Mouse (Mus musculus) heart, postnatal 0 days (tissue): ENCODE data around the gene Fam168a. TPM values are rescaled to one million over a fixed set of nuclear protein-coding genes. Genes with fewer than 3 reads are reported as not detected.

Source experiments
- ATAC-seq: fragments of 200-750 bp; cut with Nextera tagmentation; 2 replicates; pipeline ENCODE4 v1.8.0; 2017; ENCODE audit warnings: low read depth, moderate number of reproducible peaks, moderate library complexity; ENCODE audit not compliant: insufficient read depth
- DNase-seq: peaks from one replicate; pipeline ENCODE4 v3.0.0-alpha.2; 2016; ENCODE audit warnings: low spot score
- H3K27ac ChIP-seq: fragments of 300-500 bp; sonication (generic); 2 replicates; pipeline ENCODE4 v1.5.1; 2014; ENCODE audit warnings: low read depth, mild to moderate bottlenecking
- H3K27me3 ChIP-seq: fragments of 300-500 bp; sonication (generic); 2 replicates; pipeline ENCODE4 v1.6.1; 2014; ENCODE audit warnings: low read length, mixed read lengths; ENCODE audit not compliant: control insufficient read depth, insufficient read depth
- H3K36me3 ChIP-seq: fragments of 300-500 bp; sonication (generic); replicated peaks from 2 replicates; pipeline ENCODE4 v1.6.1; 2014; ENCODE audit warnings: low read length, mixed read lengths; ENCODE audit not compliant: control insufficient read depth, insufficient read depth
- H3K4me1 ChIP-seq: fragments of 300-500 bp; sonication (generic); 2 replicates; pipeline ENCODE4 v1.6.1; 2014; ENCODE audit warnings: antibody characterized with exemption; ENCODE audit not compliant: control insufficient read depth, insufficient read depth
- H3K4me2 ChIP-seq: fragments of 300-500 bp; sonication (generic); 2 replicates; pipeline ENCODE4 v1.6.1; 2014; ENCODE audit warnings: low read depth, mild to moderate bottlenecking, low read length, moderate library complexity
- H3K4me3 ChIP-seq: fragments of 300-500 bp; sonication (generic); 2 replicates; pipeline ENCODE4 v1.5.1; 2014; ENCODE audit warnings: low read depth, low read length
- H3K9ac ChIP-seq: fragments of 300-500 bp; sonication (generic); replicated peaks from 2 replicates; pipeline ENCODE4 v1.6.1; 2014; ENCODE audit warnings: low read depth, low read length, mixed read lengths
- H3K9me3 ChIP-seq: fragments of 300-500 bp; sonication (generic); replicated peaks from 2 replicates; pipeline ENCODE4 v1.6.1; 2016; ENCODE audit warnings: low read length; ENCODE audit not compliant: control insufficient read depth
- CTCF ChIP-seq: IDR thresholded peaks from 2 replicates; pipeline ENCODE4 v1.5.1; 2016; ENCODE audit warnings: antibody characterized with exemption, control low read depth, low read depth
- EP300 ChIP-seq: IDR thresholded peaks from 2 replicates; pipeline ENCODE4 v1.6.1; 2016; ENCODE audit warnings: antibody characterized with exemption, low read depth
- WGBS: fragments of 180-500 bp; shearing (Covaris S2); extraction: QIAGEN DNeasy Blood & Tissue Kit; methylation state at CpG from one replicate; pipeline ENCODE4 v1.1.7; 2014; 5-methylcytosine and 5-hydroxymethylcytosine counted together
- polyA plus RNA-seq: library from polyadenylated mRNA; unstranded; fragments of >200 nt; fragmentation: Nextera tagmentation; extraction: Ambion mirVana; gene quantifications from 2 replicates; pipeline ENCODE4 v1.2.1, GENCODE M21; 2015
- total RNA-seq: library from RNA; depleted of rRNA; stranded (reverse); fragments of >200 nt; gene quantifications from 2 replicates; pipeline ENCODE4 v1.2.3, GENCODE M21; 2014; ENCODE audit warnings: low replicate concordance

The Fam168a gene
- total and polyA plus RNA-seq, 2 experiments from 2014 or later, result 20.0 to 29.0 TPM

- 57% methylated on average over 1 of the region's 1 CpGs for WGBS
- Histone ChIP-seq H3K36me3 (peaks cover 28% of the 10 kb centered on the region), H3K9ac (no peak overlapping the region), H3K4me1 (peaks cover 16% of the 10 kb centered on the region; the same call in 1 of the 2 replicates), H3K9me3 (no peaks in the 10 kb centered on the region), H3K4me3 (no peak overlapping the region), H3K27me3 (no peaks in the 10 kb centered on the region), H3K4me2 (no peak overlapping the region), H3K27ac (no peak overlapping the region)
- TF ChIP-seq EP300 (no peak), CTCF (no peak)
- DNase-seq (no peak), ATAC-seq (no peak)
These were observed 131.3 kb downstream of the Fam168a start for GRCm38 (mm10) chr7:100837701-100838100.

GRCm38 (mm10) chr7:100839632-100840402, 133.4 kb downstream of the Fam168a start:
- Histone ChIP-seq H3K27ac (peak overlapping the region; percentile 3; the same call in 1 of the 2 replicates), H3K4me1 (peaks cover 26% of the 10 kb centered on the region), H3K9ac (no peak overlapping the region), H3K36me3 (peaks cover 19% of the 10 kb centered on the region), H3K4me2 (no peak overlapping the region), H3K9me3 (no peaks in the 10 kb centered on the region), H3K4me3 (no peak overlapping the region), H3K27me3 (no peaks in the 10 kb centered on the region)
- TF ChIP-seq EP300 (no peak), CTCF (no peak)
- WGBS, result 42% methylated on average over 6 of the region's 6 CpGs
- DNase-seq (peak; percentile 13), ATAC-seq (no peak; the same call in 1 of the 2 replicates)

- no peak for ATAC-seq
- no peak for DNase-seq
- H3K4me1 ChIP-seq, result peaks cover 31% of the 10 kb centered on the region
These were observed 134.5 kb downstream of the Fam168a start for GRCm38 (mm10) chr7:100840906-100841305.

GRCm38 (mm10) chr7:100841608-100842007, 135.2 kb downstream of the Fam168a start:
- Histone ChIP-seq H3K27me3 (no peaks in the 10 kb centered on the region), H3K9me3 (no peaks in the 10 kb centered on the region), H3K4me1 (peaks cover 31% of the 10 kb centered on the region), H3K9ac (no peak overlapping the region), H3K27ac (no peak overlapping the region), H3K4me2 (no peak overlapping the region), H3K36me3 (0 out of 2 replicates have a peak, but pooled peaks cover 7% of the 10 kb centered on the region), H3K4me3 (no peak overlapping the region)
- ATAC-seq (no peak), DNase-seq (peak; percentile 1)
- 95% methylated on average over 6 of the region's 6 CpGs for WGBS
- TF ChIP-seq EP300 (no peak), CTCF (no peak)

More at GRCm38 (mm10) chr7:100840906-100841305, 134.5 kb downstream of the Fam168a start:
- Histone ChIP-seq H3K9me3 (no peaks in the 10 kb centered on the region), H3K27ac (no peak overlapping the region), H3K27me3 (no peaks in the 10 kb centered on the region), H3K36me3 (0 out of 2 replicates have a peak, but pooled peaks cover 10% of the 10 kb centered on the region), H3K4me3 (no peak overlapping the region), H3K9ac (no peak overlapping the region), H3K4me2 (no peak overlapping the region)
- 100% methylated on average over 1 of the region's 1 CpGs for WGBS
- no peak for TF ChIP-seq EP300
- TF ChIP-seq CTCF, result no peak

- Histone ChIP-seq H3K4me2 (no peak overlapping the region), H3K9ac (no peak overlapping the region), H3K27me3 (no peaks in the 10 kb centered on the region), H3K27ac (no peak overlapping the region), H3K4me3 (no peak overlapping the region), H3K9me3 (no peaks in the 10 kb centered on the region), H3K4me1 (peaks cover 31% of the 10 kb centered on the region), H3K36me3 (0 out of 2 replicates have a peak, but pooled peaks cover 1% of the 10 kb centered on the region)
- DNase-seq (peak; percentile 2), ATAC-seq (no peak)
- TF ChIP-seq CTCF (no peak), EP300 (no peak)
- 91% methylated on average over 5 of the region's 5 CpGs for WGBS
These were observed 135.7 kb downstream of the Fam168a start for GRCm38 (mm10) chr7:100842175-100842574.
